Mouse (Mus musculus) C2C12 (cell line): ENCODE data around the gene Setd5.

Experiments
- CEBPB ChIP-seq: IDR thresholded peaks from one replicate; pipeline ENCODE4 v1.6.1; 2011; ENCODE audit warnings: low read depth, mild to moderate bottlenecking, control low read depth, moderate library complexity
- CTCF ChIP-seq: IDR thresholded peaks from one replicate; pipeline ENCODE4 v1.5.1; 2011; ENCODE audit not compliant: control insufficient read depth, insufficient read depth, insufficient read length
- FOSL1 ChIP-seq: IDR thresholded peaks from one replicate; pipeline ENCODE4 v1.8.0; 2011; ENCODE audit warnings: mild to moderate bottlenecking, low read length; ENCODE audit not compliant: poor library complexity, insufficient read depth, severe bottlenecking
- MAX ChIP-seq: IDR thresholded peaks from one replicate; pipeline ENCODE4 v1.6.1; 2011; ENCODE audit warnings: mild to moderate bottlenecking, control low read depth
- MYOD1 ChIP-seq: IDR thresholded peaks from one replicate; pipeline ENCODE4 v1.6.1; 2011; ENCODE audit warnings: low read depth; ENCODE audit not compliant: control insufficient read depth, insufficient read length
- USF1 ChIP-seq: IDR thresholded peaks from one replicate; pipeline ENCODE4 v1.6.1; 2011; ENCODE audit warnings: low read depth, mild to moderate bottlenecking, control low read depth, moderate library complexity

DNA sequence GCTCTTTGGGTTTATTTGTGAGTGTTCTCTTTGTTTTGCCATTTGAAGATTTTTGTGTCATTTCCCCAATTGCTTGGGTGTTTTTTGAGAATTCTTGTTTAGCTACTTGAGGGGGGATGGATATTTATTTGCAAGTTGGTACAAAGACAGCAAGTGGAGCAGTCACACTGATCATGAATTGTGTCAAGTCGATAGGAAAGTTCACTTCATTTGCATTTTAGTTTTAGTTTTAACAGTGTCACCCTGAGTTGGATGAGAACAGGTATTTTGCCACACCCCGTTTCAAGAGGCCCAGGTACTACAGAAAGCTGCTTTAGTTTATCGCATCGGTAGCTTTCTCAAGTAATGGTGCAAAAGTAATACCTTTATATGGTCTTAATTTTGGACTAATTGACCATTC, 25.4 kb downstream of the Setd5 start:
- TF ChIP-seq CTCF (no peak), FOSL1 (no peak), CEBPB (no peak), USF1 (no peak), MAX (no peak), MYOD1 (no peak)
